Mouse (Mus musculus) right cerebral cortex, adult 18-20 months (tissue): ENCODE results near the gene Gm21969.
A peak's percentile ranks its signal among the peaks of the same experiment; 100 is the strongest.

Experiments used
- DNase-seq: peaks from one replicate; pipeline ENCODE4 v3.0.0; 2022; ENCODE audit warnings: mixed read lengths

Gm21969 gene

DNA sequence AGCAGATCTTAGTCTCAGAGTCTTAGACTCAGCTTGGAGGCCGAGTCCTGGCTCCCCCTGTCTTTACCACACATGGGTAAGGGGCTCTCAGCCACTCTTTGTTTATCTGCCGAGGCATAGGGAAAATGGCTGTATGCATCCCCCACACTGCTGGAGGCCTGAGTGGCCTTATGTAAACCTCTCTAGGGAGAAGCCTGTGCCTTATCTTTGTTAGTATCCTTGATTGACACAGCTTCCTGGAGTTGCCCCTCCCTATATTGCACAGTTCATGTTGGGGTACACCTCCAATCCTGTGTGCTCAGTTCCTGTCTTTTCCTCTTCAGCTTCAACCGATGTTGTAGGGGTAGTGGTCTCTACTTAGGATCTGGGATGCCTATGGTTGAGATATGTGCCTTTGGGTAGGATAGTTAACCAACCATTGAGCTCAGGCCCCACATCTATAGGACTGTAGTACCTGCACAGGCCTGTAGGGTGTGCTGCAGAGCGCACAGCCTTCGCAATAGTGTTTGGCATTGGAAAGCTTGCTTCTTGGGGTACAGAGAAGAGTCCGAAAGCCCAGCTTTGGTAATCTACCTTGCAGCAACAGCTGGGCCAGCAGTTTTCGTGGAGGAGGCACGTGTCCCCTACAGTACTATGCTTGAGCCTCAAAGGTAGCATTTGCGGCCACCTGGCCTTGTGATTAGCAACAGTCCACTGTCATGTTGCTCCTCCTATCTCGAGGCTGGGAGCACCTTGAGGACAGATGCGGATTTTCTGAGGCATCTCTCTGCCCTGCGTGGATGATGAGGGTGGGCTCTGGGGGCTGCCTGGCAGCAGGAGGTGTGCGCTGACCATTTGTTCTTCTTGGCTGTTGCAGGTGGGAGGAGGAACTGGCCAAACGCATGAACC lies at the start of gene Gm21969:
Gene Gm21969 (plus strand): TSS at position 830 of the 888 bp plus-strand sequence.
- DNase-seq = no peak

DNA sequence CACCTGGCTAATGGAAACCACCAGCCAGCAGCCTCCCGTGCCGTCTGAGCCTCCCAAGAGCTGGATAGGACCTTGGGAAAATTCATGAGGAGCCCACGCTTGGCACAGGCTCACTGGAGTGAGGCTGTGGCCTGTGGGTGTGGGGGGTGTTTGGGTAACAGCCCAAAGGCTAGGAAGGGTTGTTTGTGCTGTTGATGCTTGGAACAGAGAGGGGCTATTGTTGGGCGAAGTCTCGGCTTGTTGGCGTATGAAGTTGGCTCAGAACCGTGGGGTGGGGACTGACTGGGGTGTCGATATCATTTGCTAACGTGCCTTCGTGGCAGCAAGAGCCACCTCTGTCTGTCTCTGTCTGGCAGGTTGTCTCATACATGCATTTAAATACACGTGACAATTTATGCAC lies 47.8 kb upstream of the Gm21969 start:
- no peak for DNase-seq

DNA sequence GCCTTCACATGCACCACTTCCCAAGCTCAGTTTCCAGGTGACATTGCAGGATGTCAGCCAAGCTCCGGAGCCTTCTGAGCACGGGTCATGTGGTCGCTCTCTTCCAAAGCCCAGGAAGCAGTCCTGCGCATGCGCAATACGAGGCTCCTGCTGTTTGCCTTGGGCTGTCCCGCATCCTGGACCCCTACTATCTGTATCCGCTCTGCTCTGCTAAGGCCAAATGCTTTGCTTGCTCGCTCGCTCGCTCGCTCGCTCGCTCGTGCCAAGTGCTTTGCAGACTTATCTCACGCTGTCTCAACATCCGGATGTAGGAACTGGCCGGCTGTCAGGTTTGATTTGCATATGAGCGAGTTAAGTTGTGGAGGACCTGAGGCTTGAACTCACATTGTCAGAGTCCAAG lies 47.0 kb upstream of the Gm21969 start:
- no peak for DNase-seq

DNA sequence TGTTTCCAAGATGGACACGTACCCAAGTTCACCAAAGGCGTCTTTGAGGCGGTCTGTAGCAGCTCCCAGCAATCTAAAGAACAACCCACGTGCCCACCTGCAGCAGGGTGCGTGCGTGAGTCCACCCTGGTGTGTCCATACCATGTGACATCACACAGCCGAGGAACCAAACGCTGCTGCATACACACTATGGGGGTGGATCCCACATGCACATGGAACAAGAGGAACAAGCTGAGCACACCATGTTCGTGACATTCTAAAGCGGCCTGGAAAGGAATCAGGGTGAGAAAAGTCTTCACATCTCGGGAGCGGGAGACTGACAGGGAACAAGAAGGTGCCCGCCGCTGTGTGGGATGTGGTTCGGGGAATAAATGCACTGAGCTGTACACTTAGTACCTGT lies 34.6 kb upstream of the Gm21969 start:
- DNase-seq = peak; percentile 54

DNA sequence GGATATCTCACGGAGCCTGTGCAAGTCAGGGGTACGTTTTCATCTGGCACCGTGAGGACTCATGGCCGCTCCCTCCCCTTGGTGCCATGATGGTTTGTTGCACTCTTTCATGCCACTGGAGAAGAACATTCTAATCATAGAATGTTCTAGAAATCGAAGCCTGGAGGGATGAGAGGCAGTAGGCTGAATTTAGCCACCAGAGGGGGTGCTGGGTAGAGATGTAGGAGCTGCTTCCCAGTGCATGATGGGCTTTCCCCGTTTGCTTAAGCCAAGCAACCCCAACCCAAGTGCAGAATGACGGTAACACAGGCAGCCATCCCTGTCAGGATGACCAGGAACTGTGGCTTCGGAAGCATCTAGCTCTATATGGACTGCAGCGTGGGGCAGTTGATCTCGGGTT lies 32.2 kb upstream of the Gm21969 start:
- no peak for DNase-seq

DNA sequence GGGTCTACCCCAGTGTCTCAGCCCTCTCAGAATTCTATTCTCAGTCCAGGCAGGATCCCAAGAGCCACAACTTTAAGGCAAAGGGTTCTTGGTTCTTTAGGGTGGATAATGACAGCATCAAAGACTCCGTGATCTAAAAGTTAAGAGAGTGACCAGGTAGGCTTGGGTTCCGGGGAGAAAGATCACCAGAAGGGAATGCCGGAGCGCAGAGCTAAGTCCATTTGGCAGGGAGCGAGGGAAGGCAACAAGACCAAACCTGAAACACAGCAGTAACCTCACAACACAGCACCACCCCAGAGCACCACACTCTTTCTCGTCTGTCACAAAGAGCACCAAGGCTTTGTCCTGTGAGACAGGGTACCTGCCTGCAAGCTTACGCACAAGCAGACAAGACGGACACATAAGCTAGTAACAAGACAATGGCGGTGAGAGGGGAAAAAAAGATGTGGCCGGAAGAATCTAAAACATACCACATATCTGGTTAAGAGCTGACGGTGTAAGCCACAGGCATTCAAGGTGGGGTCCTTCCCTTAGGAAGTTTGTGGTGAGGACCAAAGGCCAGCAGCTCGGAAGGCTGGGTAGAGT lies 30.0 kb upstream of the Gm21969 start:
- DNase-seq = no peak

DNA sequence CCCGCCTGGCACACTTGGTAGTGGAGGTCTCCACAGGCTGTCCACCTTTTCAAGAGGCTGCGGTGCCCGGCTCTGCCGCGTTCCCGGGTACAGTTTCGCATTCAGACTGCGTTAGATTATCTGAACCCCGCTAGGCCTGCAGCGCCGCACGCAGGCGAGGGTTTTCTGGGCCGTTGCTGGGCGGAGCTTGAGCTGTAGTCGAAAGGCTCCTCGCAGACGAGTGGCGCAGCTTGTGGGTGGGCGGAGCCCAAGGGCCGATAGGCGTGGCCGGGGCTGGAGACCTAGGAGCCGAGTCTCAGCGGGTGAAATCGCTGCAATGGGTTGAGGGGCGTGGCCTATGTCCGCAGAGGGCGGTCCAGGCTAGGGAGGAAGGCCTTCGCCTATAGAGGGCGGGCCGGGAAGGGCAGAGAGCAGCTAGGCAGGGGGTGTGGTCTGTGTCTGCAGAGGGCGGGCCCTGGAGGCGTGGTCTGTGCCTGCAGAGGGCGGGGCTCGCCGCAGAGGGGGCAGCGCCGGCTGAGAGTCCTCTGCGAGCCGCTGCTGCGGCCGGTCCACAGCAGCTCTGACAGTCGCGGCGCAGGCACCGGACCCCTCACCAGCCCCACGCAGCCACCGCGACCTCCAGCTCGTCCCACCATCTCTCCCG lies 28.7 kb upstream of the Gm21969 start:
- peak; percentile 99 for DNase-seq

DNA sequence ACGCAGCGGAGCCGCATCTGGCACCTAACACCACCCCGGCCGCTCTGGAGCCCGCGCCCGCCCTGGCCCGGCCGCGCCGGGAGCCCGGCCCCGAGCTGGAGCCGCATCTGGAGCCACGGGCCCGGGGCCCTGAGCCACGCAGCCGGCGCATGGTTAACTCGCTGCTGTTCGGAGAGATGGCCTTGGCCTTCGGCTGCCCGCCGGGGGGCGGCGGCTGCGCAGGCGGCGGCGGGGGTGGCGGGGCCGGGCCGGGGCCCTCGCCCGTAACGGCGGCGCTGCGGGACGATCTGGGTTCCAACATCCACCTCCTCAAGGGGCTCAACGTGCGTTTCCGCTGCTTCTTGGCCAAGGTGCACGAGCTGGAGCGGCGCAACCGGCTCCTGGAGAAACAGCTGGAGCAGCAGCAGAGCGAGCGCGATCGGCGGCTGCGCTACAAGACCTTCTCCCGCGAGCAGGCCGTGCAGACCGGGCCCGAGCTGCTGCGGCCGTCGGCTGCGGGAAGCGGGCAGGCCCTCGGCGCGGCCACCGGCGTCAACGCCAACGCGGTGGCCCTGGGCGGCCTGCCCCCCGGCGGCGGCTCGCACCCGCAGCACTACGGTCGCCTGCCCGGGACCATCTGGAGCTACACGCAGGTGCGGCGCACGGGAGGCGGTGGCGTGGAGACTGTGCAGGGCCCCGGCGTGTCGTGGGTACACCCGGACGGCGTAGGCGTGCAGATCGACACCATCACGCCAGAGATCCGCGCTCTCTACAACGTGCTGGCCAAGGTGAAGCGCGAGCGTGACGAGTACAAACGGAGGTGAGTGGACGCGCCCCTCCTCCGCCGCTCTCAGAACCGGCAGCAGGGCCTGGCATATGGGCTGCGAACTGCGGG lies 27.9 kb upstream of the Gm21969 start:
- DNase-seq = peak; percentile 65

DNA sequence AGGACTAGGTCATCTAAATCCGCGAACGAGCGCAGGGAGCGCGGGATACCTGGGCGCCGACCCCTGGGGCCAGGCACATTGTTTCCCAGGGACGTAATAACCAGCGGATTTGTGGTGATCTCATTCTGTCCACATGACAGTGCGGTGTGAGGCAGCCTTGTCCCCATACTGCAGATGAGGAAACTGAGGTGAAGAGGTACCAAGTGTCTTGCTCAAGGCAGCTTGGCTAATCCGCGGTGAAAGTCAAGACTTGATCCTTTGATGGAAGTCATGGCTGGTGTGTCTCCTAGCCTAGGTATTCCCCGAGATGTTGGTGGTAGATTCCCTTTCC lies 27.3 kb upstream of the Gm21969 start:
- no peak for DNase-seq

DNA sequence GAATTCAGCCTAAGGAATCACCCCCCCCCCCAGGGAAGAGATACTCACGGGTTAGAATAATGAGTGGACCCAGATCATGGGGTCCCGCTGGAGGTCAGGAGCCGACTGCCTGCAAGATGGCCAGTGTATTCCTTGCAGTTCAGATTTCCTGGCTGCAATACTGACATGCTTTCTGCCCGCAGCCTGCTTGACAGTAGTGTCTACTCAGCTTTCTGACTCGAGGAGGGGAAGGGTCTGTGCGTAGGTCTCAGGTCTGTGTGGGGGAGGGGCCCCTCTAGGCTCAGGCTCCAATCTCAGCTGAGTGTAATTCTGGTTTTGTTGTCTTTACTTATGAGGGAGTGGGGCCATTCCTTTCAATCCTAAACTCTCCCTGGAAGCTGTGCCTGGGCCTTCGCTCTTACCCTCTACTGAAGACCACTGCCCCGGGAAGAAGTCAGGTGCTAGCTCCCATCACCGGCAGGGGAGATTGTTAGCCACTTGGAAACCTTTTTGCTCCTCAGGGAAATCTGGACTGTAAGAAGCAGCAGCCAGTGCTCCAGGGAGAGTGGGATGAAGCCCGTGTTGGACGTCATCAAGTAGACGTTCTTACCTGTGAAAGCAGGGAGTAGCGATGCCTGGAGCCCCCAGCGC lies 26.6 kb upstream of the Gm21969 start:
- DNase-seq = no peak

DNA sequence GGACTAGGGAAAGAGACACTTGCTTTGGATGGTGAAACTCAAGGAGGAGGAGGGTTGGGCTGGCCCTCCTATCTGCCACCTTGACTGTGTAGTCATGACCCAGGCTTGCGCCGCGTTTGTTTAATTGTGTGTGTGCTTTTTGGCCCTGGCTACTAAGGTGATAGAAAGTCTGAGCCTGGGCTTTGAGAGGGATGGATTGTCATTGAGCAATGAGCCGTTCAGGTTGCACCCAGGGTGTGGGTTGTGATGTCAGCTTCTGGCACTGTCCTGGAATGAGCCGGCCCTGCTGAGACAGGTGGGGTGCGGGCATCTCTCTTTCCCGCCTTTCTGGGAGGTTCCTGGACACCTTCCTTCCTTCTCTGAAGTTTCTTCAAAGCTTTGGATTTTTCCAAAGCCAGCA lies 26.0 kb upstream of the Gm21969 start:
- DNase-seq = no peak

DNA sequence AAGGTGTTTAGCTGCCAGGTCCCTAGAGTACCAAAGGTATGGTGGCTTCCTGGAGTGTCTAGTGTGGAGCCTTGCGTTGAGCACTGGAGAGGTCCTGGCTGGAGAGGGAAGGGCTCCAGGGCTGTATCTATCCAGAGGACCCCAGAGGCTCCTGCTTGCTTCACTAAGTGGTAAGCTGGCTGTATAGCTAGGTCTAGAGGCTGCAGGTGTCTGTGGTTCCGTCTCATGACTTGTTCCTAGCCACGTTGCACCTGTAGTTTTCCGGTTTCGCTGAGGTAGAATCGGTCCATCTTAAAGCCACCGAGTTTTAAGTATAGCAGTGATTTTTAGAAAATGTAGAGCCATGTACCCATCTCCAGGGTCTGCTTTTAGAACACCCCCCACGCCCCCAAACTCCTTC lies 24.6 kb upstream of the Gm21969 start:
- DNase-seq = no peak

DNA sequence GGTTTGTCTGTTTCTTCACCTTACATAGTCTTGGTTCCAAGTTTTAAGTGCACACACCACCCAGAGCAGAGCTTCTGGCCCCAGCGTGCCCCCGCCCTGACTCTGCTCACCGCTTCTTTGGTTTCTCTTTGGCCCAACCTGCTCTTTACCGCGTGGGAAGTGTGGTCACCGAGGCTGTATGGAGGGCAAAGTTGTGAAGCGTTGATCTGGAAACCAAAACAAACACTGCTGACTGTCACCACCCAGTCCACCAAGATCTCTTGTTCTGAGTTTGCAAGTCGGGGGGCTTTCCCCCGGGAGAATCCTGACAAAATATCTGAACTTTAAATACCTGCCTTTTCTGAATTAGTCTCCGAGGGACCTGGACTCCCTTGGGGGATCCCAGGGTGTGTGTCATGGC lies 24.0 kb upstream of the Gm21969 start:
- DNase-seq = no peak

DNA sequence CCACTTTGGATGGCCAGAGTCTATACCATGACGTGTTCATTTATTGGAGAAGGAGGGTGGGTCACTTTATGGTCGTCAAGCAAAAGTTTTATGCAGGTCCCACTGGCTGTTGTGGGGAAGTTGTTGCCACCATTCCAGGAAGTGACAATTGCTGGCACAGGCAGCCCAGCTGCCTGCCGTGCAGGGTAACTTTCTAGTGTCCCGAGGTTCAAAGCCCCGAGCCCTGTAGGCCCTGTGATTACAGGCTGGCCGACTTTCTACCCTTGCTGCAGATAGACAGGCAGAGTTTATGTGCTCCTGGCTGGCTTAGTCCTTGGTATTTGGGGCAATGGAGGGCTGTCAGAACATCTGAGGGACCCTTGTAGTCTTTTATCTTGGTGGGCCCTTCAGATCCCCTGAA lies 23.5 kb upstream of the Gm21969 start:
- no peak for DNase-seq

DNA sequence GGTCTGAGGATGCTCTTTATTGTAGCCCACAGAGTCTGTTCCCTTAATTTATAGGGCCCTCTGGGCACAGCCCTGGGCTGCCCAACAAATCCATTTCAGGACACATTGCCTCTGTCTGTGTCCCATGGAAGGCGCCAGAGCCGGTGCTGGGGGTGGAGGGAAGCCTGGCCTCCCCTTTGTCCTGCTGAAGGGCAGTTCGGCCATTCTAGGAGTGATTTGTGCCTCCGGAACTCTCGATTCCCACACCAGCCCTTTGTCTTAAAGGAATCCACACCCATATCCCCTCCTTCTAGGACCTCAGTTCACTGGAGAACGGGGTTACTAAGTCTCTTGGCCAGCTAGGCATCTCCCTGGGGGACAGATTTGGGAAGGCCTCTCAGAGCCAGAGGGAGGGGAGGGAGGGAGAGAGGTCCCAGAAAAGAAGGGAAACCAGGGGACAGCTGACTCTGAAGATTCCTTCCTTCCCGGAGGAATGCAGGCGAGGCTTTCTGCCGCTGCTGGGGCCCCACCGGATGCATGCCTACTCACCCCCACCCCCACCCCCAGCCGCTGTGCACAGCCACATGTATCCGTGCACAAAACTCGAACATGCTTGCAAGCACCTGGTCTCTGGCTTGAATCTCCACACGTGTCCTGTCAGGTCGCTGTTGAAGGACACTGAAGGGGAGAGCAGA lies 22.2 kb upstream of the Gm21969 start:
- no peak for DNase-seq

DNA sequence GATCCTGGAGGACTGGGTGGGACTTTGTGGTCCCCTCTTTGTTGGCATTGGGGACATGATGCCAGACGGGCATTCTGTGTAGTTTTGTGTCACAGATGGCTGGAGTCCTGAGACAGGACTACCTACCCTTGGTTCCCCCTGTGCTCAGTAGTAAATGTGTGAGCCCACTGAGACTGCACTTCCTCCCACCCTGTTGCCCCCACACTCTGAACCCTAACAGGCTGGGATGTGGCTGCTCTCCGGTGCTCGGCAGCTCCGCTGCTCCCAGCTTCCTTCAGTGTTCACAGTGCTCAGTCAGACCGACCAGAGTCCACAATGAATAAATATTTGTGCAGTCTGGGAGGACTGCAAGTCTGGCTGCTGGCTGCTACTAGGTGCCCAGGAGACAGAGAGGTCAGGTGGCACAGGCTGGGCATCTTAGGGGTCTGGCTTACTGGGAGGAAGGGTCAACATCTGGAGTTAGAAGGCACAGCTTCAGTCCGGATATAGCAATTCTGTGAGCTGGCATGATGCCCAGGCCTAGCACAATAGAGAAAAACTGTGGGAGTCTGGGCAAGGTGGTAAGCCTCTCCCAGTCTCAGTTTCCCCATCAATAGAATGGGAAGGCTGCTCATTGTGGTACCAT lies 21.4 kb upstream of the Gm21969 start:
- DNase-seq = no peak

DNA sequence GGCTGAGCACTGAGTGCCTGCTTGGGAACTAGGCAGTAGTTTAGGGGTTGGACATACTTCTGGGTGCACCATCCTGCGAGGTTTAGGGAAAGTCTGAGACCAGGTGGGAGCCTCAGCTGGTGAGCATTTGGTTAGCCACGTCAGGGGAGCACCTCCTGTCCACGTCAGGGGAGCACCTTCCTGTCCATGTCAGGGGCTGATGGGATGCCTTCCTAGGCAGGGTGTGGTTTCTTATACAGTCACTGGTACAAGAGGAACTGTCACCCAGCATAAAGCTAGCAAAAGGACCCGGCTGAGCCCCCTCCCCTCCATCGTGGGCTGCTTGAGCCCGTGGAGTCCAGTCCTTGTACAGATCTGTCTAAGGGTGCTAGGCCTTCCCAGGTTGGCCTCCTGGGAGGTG lies 20.6 kb upstream of the Gm21969 start:
- DNase-seq = no peak

DNA sequence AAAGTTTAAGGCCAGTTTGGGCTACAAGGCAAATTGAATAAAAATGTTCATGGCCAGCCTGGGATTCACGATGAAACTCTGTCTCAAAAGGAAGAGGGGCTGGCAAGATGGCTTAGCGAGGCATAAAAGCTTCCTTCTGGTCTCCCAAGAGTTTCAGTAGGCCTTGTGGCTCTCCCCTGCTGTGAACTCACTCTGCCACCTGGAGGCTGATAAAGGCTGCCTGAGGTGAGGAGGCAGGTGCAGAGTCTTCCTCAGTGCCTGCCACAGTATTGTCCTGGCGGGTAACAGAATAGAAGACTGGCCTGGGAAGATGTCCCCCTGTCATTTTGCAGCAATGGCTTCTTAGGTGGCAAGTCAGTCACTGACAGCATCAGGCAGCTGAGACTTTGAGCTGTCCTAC lies 20.1 kb upstream of the Gm21969 start:
- DNase-seq = no peak

DNA sequence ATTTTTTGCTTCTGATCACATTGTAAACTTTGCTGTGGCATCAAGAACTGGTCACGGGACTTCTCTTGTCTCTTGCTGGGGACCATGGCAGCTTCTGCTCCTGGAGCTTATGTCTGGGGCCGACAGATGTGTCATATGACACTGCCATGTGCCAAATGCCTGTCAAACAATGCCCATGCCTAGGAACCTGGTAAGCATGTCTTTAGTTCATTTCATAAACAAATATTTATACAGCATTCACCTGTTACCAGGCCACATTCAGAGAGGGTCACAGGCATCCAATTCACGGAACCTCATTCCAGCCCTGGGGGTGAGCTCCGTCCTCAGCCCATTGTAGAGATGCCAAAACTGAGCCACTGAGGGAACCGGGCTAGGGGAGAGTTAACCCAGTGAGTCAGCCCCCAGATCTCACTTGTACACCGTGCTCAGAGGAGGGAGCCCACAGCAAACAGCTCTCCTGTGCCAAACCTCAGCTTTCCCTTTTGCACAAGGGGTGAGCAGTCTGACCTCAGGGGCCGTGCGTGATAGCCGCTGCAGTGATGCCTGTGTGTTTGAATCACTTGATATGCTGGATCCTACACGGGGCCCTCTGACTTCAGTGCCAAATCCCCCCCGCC lies 19.2 kb upstream of the Gm21969 start:
- DNase-seq = no peak

DNA sequence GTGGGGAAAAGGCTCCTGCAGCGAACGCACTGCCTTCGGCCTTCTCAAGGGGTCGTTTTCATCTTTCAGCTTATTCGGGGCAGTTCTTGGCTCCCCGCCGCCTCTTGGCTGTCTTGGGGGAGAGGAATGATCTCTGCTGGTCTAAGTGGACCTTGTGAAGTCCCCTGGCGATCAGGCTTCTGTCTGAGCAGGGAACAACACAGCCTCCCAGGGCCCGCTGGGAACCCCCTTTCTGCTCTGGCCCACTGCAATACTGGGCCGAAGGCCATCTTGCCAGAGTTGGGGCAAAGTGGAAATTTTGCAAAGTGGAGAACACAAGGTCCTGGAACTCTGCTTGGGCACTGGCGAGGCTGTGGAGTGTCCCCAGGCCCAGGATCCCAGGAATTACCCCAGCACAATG lies 18.3 kb upstream of the Gm21969 start:
- no peak for DNase-seq

DNA sequence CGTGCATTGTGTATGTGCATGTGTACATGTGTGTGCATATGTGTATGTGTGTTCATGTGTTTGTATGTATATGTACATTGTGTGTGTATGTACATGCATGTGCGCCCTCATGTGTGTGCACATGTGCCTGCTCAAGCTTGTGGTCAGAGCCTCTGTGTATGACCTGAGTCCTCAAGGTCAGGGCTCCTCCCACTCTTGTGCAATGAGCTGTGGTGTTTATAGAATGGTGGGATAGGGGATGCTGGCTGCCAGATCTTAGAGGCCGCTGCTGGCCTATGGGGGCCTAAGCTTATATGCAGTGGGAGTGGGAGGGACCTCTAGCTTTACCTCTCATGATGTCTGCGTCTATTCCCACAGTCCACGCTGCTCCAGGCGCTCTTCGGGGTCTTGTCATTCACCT lies 17.3 kb upstream of the Gm21969 start:
- no peak for DNase-seq
